Mouse (Mus musculus) testis, adult 2 months (tissue): Measurements from ENCODE around the gene St6galnac4.

Experiments
- CTCF ChIP-seq: fragments of 200-500 bp; IDR thresholded peaks from 2 replicates; pipeline ENCODE4 v1.5.1; 2012; ENCODE audit warnings: low read depth, mild to moderate bottlenecking, inconsistent platforms, low read length, moderate library complexity; ENCODE audit not compliant: control insufficient read depth, insufficient read depth, insufficient replicate concordance
- POLR2A ChIP-seq: fragments of 200-500 bp; IDR thresholded peaks from 2 replicates; pipeline ENCODE4 v1.6.1; 2012; ENCODE audit warnings: low read depth, mild to moderate bottlenecking, inconsistent platforms, low read length, moderate library complexity; ENCODE audit not compliant: control insufficient read depth

- TF ChIP-seq CTCF (no peak), POLR2A (no peak)
These were observed 49.0 kb upstream of the St6galnac4 start for GRCm38 (mm10) chr2:32537941-32538340.
